Mouse (Mus musculus) neutrophil, adult 5-6 weeks (primary cell): ENCODE results near the gene Swi5. TPM values are rescaled to one million over a fixed set of nuclear protein-coding genes. Genes with fewer than 3 reads are reported as not detected.
A peak's percentile ranks its signal among the peaks of the same experiment; 100 is the strongest.

ENCODE experiments used
- ATAC-seq: fragments of 151-379, 151-347 bp; 2 replicates; pipeline ENCODE4 v1.8.0; 2017; ENCODE audit warnings: mild to moderate bottlenecking, moderate TSS enrichment; ENCODE audit not compliant: insufficient number of reproducible peaks, poor library complexity, low FRiP score, severe bottlenecking; ENCODE audit errors: extremely low read depth
- total RNA-seq: library from RNA; stranded (forward); fragments of 200-1000 nt; gene quantifications from 2 replicates; pipeline ENCODE4 v1.2.3, GENCODE M21; 2017

Gene Swi5
- total RNA-seq, 1 experiment from 2014 or later: 82.5 TPM

DNA sequence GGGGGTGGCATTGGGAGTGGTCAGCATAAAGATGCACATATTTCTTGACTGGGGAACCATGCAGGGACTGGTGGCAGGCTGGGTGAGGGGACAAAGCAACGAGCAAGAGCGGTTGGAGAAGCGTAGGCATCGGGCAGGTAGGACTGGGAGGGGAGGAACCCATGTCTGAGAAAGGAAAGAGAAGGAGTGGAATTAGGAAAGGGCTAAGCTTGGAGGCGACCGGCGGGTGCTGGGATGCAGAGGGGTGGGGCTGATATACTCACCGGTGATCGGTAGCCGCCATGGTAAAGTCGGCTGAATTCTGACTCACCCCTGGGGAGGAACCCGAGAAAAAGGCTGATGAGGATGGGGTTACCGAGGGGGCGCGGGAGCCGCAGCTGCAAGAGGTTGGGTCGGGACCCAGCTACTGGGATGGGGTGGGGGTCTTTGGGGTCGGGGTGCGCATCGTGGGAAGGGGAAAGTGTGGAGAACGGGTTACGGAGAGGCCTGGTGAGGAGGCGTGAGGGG is 488 bp downstream of the Swi5 start, which contains the start of gene Golga2:
Gene Golga2, plus strand, starts transcription at position 51 of the 507 bp plus-strand sequence.
- ATAC-seq: no peak

DNA sequence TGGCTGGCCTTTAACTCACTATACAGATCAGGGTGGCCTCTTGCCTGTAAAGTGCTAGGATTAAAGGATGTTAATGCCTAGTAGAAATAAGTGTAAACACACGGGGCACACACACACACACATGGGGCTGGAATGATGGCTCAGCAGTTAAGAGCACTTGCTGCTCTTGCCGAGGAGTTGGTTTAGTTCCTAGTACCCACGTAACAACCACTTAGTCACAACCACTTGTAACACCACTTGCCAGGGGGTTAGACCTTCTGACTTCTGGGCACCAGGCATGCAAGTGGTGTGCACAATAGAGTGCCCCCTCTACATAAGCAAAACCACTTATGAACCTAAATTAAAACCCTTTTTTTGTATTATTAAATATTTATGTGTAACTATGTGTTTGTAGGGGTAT is 3.9 kb downstream of the Swi5 start:
- ATAC-seq: no peak

DNA sequence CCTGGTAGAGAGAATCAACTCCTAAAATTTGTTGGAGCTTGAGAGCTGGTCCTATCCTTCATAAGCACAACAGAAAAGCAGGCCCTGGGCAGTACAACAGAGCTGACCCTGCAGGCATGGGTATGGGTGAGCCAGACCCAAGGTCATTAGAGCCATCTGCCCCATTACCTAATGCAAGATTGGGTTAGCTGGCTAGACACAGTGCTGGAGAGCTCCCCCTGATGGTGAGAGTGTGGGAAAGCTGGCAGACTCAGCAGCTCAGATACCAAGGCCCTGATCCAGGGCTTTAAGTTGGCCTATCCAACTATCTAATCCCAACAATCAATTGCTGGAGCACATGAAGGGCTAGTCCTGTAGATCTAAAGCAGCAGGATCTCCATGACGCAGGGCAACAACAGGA is 5.1 kb downstream of the Swi5 start:
- peak; percentile 69; the same call in 1 of the 2 replicates for ATAC-seq

DNA sequence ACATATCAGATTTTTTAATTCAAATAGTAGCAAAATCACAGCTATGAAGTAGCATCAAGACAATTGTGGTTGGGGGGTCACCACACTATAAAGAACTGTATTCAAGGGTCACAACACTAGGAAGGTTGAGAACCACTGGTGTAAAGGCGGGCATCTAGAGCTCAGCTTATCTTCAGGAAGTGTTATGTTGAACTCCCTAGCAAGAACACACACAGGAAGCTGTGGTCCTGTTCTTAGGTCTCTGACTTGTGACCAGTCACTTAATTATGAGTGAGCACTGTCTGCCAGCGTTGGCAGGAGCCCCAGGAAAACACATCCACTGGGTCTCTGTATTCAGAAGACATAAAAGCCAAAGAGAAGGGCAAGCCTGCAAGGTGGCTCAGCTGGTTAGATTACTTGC is 5.6 kb downstream of the Swi5 start:
- ATAC-seq: no peak

DNA sequence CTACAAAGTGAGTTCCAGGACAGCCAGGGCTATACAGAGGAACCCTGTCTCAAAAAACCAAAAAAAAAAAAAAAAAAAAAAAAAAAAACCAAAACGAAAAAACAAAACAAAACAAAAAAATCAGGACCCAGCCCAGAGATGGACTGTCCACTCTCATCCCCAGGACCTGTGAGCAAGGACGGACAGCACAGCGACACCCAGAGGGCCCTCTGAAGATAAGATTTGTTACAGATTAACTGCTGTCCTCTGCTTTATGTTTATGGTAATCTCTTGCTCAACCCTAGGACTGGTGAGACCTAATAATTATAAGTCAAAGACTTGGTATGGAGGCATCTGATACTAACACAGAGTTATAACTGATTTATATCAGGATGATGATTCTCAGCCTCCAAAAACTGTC is 12.1 kb downstream of the Swi5 start:
- no peak for ATAC-seq

DNA sequence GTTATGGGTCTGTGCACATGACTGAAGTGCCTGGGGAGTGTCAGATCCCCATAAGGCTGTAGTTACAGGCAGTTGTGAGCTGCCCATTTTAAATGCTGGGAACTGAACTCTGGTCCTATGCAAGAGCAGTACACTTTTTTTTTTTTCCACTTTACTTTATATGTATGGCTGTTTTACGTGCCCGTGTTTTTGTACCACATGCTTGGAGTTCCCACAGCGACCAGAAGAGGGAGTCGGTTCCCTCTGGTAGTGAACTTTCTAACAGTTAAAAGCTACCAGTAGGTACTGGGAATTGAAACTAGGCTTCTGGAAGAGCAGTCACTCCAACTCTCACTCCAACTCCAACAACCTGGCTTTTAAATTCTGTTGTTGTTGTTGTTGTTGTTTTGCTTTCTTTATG is 27.2 kb downstream of the Swi5 start:
- peak; percentile 36; the same call in 1 of the 2 replicates for ATAC-seq

DNA sequence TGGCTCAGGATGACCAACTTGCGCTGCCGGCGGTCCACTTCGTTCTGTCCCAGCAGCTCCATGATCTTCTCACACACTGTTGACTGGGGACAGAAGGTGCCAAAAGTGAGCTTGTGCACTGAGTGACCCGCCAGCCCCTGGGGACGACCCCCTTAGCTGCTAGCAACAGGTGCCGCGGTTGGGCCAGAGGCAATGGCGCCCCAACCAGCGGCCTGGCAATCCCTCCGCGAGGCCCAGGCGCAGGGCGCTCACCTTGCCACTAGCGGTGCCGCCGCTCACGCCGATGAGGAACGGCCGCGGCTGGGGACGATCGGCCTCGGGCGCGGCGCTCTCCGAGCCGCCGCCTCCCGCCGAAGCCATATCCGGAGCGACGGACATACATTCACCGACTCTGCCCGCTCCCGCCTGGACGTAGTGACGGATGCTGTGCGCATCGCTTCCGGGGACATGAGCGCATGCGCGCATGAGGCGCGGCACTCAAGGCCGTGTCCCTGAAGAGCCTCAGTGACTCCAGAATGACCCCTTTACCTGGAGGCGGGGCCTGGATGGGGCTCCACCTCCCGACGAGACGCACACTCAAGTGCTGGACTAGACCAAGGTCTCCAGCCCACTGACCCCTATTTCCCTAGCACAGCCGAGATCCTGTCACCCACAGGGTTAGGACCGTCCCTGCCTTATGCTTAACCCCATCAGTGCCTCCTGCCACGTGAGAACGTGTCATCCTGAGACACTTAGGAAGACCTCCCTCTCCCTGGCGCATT is 28.0 kb downstream of the Swi5 start, which contains the start of gene Uck1:
Gene Uck1, minus strand, starts transcription at position 503 of the 761 bp plus-strand sequence.
- peak; percentile 77 for ATAC-seq

DNA sequence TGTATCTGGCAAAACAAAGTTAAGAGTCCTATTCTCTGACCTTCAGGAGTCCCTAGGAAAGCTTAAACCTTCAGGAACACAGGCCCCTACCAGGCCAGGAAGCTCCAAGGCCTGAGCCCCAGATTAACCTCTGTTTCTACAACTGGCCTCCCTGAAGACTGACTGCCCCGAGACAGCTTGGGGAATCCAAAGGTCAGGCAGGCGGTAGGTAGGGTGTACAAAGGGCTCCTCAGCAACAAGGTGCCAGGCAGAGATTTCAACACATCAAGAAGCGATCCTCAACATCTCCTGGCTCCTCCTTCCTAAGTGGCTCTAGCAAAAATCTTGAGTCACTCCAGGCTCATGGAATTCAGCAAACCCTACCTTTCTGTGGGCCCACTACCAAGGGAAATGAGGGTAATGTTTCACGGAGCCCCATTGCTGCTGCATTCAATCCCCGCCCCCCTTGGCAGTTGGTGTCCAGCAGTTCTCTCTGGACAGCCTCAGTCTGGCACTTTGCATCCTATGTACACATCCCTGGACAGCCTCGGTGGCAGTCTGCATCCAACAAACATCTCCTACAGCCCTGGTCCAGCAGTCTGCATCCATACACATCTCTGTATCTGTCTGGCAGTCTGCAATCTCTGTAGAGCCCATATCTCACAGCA is 28.9 kb downstream of the Swi5 start:
- no peak for ATAC-seq

DNA sequence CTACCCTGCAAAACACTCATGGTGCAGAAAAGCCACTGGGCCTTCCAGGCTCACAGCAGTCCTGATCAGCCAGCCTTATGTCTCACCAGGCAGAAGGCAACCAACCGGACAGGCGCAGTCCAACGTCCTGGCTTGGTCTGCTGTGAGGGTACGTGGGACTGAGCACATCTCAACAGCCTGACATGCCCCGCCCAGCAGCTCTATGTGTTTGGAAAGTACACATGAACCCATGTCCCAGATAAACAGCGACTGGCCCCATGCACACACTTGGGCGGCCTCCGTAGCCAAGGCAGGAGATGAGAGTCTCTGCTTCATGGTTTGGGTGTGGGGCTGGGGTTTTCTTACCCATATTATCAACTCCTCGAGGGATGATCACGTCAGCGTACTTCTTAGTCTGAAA is 31.6 kb downstream of the Swi5 start:
- ATAC-seq: no peak

DNA sequence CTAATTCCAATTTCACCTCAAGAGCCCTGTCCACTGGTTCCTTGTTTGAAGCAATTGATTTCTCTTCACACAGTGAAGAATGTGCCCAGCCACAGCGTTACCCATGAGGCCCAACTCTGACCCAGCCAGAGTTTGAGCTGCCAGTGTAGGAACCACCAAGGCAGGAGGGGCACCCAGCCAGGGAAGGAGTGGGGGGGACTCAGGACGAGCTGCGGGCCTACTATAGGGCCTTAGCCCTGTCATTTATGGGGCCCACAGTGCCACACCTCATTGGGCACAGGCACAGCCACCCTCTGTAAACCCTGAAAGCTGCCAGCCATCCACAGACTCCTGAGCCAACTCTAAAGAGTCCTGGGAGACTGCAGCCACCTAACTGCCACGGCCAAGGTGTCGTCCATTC is 33.3 kb downstream of the Swi5 start:
- no peak for ATAC-seq

DNA sequence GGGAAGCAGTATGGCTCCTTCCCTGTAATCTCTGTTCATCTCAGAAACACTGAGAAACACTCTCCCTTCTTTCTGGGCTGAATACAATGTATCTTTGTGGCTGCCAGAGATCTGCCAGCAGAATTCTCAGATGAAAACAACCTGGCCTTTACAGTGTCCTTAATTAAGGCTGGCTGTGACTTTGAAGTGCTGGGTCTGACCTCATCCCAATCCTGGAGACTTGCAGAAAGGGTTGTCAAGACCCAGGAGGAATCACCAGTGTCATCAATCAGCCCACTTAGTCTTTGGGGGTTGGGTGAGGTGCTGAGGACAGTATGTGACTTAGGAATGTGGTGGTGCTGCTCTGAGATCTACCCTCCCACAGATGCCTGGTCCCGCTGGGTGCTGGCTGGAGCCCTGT is 34.5 kb downstream of the Swi5 start:
- ATAC-seq: no peak

DNA sequence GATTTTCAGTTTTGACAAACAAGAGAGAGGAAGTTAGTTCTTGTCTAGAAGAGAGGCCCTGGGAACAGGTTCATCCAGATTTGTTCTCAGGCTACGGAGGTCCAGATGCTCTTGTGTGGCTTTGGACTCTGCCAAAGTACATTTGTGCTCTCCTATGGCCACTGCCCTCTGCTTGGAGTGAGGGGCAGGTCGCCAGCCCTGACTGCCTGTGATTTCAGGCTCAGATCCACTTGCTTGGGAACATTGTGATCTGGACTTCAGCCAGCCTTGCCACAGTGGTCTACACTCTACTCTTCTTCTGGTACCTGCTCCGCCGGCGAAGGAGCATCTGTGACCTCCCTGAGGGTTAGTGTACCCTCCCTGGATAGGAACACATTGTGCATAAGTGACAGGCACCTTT is 35.2 kb downstream of the Swi5 start:
- ATAC-seq: no peak

DNA sequence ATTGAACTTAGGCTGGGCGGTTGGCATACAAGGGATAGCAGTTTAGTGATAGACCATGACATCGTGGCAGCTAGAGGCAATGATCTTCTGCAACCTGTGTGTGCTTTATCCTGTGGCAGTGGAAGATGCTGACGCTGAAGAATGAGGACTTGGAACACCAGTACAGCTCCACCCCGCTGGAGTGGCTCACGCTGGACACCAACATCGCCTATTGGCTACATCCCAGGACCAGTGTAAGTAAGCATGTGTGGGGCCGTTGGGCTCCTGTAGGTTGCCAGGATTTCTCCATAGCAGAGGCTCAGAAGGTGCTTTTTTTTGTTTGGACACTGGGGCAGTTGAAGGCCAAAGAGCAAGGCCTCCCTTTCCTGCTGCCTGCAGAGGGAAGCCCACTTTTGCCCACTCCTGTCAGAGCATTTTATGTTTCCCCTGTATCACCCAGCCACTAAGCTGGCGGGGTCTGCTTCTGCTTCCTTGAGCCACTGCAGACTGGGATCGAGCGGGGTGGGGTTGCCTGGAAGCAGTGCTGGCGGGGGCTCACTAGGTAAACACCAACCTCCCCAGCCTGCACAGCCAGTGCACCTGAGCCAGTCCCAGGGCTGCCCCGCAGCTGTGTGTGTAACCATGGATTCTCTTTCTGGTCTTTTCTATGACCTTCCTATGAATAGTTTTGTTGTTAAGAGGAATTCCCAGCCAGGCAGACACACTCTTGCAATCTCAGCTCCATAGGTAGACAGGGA is 35.9 kb downstream of the Swi5 start:
- ATAC-seq: no peak

DNA sequence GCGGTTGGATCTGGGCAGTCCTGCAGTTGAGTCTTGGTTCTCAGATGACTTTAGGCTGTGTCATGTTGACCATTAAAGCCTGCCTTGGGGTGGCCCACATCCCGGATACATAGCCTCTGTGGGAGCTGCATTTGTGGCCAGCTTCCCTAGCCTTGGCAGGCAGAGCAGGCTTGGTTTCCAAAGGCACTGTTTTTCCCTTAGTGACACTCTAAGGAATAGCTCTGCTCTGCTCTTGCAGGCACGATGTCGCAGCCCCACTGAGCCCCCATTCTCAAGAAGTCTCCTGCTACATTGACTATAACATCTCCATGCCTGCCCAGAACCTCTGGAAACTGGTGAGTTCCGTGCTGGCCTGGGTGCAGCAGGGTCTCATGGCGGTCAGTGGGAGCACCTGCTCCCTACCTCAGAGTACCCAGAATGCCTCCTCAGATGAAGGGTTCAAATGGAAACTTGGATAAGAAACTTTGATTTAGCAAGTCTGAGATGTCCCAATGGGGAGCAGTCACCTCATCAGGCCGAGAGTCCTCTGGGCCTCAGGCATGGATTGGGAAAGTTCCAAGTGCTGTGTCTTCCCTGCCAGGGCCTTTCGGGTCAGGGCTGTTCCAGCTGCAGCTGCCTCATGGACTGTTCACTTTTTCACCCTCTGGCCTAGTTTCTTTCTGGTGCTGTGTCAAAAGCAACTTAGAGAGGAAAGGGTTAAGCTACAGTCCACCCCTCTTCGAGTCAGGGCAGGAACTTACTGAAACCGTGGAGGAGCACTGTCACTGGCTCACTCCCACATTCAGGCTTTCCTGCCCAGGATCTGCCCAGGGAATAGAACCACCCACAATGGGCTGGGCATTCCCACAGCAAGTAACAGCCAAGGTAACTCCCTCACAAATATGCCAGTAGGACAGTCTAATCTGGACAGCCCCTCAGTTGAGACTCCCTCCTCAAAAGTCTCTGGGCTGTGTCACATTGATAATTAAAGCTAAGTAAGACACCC is 39.2 kb downstream of the Swi5 start:
- no peak for ATAC-seq

DNA sequence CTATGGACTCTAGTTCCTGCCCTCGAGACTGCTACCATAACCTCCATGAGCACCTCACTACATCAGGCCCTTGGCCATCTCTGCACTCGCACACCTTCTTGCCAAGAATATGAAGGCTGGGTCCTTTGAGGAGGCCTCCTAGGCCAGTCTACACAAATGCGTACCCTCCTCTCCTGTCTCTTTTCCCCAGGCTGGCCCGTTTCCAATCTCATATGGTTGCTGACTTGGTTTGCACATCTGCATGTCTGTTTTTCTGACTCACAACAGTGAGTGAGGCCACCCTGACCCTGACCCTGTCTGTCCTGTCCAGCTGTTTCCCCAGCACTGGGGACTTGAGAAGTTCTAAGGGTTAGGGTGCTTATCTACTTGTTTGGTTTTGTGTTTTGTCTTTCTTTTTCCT is 41.1 kb downstream of the Swi5 start:
- ATAC-seq: no peak

DNA sequence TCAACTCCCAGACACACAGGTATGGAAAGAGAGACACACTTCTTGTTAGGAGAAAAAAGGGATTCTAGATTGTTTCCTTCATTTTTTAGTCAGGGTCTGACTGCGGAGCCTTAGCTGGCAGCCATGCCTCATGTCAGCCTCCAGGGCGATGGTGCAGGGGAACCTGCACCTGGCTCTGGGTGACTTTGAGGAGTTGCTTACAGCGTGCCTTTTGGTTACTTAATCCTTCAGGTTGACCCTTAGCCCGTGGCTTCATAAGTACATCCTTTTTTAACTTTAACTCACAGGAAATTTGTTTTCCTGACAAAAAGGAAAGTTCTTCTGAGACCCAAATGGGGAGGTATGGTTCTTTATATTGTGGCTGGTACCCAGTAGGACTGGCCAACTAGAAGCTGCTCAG is 44.9 kb downstream of the Swi5 start:
- no peak for ATAC-seq

DNA sequence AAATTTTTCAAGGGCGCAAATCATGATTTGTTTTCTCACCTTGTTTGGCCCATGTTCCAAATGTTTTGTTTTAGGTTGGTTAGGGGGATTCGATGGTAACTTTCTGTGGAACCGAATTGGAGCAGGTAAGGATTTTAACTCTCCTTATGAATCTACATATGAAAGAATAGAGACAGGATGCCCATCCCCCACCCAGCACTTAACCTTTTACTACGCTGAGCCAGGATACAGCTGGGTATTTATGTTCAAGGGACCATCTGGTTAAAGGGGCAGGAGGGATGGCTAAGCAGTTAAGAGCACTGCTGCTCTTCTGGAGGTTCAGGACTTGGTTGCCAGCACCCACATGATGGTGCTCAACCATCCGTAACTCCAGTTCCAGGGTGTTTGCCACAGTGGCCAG is 47.3 kb downstream of the Swi5 start:
- no peak for ATAC-seq

DNA sequence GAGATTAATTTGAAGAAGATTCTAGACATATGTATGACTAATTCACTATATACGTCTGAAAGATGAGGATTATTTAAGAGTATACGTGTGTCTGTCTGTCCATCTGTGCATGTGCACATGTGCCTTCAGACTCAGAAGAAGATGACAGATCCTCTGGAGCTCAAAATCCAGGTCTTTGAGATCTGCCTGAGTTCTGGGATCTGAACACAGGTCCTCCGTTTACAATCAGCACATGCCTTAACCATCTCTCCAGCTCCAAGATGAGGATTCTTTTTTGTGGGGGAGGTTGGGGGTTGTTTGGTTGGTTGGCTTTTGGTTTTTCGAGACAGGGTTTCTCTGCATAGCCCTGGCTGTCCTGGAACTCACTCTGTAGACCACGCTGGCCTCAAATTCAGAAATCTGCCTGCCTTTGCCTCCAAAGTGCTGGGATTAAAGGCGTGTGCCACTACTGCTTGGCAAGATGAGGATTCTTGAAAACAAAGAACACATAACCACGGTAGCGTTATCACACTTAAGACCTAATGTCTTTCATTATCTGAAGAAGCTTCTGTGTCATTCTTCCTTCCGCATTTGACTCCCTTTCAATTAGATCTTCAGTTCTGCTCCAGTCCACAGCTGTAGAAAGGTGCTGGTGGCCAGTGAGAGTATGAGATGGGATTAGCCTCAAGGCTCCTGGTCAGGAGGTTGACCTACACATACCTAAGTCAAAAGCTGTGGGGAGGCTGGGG is 49.0 kb downstream of the Swi5 start:
- no peak for ATAC-seq
